Mouse (Mus musculus) cerebellum, postnatal 10 days (tissue): ENCODE measurements around the gene Ranbp3.
A peak's percentile ranks its signal among the peaks of the same experiment; 100 is the strongest.

Source experiments
- DNase-seq, 2 experiments: peaks; one replicate each; pipeline ENCODE4 v3.0.0; 2021; ENCODE audit warnings: mixed read lengths in 2 of 2

Gene Ranbp3

GRCm38 (mm10) chr17:56681791-56682190, 8.7 kb downstream of the Ranbp3 start:
- DNase-seq = no peak

GRCm38 (mm10) chr17:56682880-56683279, 9.8 kb downstream of the Ranbp3 start:
- DNase-seq = no peak

GRCm38 (mm10) chr17:56683546-56684140, 10.5 kb downstream of the Ranbp3 start:
- DNase-seq = no peak

DNA sequence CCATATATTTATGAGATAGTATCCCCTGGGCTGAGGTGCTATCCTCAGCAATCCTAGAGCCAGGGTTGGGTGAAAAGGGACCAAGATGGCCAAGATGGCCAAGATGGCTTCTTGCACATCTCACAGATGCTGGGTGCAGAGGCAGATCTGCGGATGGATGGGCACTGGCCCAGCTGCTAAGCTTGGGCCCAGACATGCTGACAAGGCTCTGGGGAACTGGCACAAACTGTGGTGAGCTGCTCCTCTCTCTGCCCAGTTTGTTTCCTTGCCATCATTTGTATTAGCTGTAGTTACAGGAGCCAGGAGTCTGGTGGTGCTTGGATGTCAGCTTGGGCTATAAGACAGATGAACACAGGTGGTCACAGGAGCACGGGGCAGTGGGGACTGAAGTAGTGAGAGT, 11.6 kb downstream of the Ranbp3 start:
- DNase-seq = peak in 1 of 2 experiments; percentile 48

DNA sequence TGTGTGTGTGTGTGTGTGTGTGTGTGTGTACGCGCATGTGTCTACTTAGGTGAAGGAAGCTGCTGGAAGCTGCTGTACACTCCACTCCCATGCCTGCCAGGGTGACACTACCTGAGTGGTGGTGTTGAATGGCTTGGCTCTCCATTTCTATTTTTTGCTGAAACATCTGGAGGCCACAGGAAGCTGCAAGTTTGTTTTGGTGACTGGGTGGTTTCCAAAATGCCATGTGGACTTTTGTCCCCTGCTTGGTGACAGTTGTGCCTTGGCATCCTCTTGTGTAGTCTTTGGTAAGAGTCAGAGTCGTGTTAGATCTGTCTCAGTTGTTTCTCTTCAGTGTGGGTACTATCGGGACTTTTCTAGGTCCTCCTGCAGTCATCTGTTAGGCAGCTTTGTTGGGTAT, 13.7 kb downstream of the Ranbp3 start:
- DNase-seq = no peak

DNA sequence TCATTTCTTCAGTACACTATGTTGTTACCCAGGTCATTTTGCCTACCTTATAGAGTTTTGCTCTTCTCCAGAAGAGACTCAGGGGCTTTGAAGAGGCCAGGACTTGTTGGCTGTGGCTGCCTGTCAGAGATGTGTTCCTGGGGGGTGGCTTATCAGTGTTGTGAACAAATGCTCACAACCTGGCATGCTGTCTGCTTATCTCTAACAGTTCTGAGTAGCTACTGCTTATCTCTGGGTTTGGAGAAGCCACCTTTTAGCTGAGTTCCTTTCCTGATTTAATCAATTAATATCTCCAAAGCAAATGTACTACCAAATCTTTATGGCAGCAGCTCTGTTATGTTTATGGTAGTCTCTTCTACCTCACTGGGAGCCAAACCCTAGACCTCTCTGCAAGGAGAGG, 15.0 kb downstream of the Ranbp3 start:
- DNase-seq = no peak

DNA sequence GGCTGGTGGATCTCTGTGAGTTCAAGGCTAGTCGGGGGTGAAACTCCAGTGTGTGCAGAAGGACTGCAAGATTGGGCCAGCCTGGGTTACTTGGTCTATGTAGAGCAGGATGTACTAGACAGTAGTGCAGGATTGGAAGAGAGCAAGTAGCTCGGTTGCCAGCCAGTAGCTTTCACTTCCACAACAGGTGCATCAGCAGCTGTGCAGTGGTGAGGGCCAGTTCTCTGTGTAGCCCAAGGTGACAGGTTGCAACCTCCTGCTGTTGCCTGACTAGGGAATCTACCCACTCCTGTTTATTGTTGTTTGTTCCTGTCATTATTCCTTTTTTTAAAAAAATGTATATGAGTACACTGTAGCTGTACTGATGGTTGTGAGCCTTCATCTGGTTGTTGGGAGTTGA, 15.6 kb downstream of the Ranbp3 start:
- no peak for DNase-seq

DNA sequence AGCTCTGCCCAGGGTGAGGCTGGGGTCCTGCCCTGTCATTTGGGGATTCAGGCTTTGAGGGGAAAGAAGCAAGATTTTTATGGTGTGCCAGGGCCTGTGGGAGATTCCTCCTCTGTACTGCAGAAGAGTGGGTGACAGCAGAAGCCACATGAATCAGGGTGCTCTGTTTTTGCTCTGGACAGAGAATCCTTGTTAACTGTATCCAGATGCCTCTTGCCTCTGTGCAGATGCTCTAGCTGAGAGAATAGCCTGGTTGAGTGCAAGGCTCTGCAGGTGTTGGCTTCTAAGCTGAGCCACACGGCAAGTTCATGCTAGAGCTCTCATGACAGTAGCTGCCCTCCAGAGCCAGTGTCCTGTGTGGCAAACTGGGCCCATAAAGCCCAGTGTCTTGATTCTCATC, 20.3 kb downstream of the Ranbp3 start:
- no peak for DNase-seq

DNA sequence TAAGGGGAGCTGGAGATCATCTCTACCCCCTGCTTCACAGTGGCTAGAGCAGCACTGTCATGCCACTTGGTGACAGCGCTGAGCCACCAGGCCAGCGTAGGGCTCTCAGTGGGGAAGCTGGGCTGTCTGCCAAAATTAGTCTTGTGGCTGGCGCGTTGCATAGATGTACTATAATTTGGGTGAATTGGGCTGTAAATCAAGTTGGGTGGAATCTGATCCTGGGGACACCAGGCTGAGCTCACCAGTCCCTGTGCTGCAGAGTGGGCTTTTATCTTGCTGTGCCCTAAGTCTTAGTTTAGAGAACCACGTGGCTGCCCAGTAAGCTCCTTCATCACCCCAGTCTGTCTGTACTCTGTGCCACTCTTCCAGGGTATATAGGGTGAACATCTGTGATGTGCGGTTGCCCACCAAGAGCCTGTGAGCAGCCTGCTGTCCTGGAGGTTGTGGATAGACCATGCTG, 20.8 kb downstream of the Ranbp3 start:
- peak; percentile 87 to 90 for DNase-seq

GRCm38 (mm10) chr17:56700451-56700850, 27.4 kb downstream of the Ranbp3 start:
- DNase-seq = no peak

DNA sequence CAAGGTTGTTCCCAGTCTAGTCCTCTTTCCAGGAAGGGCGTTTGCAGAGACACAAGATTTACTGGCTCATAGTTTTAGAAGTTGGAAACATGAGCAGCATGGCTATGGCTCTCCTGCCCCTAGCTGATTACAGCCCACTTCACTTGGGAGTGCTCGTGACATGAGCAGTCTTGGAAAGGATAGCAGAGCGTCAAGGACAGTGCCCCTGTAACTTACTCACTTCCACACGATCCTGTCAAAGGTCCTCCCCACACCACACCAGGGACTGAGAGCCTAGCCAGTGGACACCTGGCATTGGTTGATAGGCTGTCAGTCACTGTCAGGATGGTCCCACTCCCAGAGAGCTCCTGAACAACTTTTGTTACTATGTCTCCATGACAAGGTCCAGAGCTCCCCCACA, 29.9 kb downstream of the Ranbp3 start:
- DNase-seq = no peak

DNA sequence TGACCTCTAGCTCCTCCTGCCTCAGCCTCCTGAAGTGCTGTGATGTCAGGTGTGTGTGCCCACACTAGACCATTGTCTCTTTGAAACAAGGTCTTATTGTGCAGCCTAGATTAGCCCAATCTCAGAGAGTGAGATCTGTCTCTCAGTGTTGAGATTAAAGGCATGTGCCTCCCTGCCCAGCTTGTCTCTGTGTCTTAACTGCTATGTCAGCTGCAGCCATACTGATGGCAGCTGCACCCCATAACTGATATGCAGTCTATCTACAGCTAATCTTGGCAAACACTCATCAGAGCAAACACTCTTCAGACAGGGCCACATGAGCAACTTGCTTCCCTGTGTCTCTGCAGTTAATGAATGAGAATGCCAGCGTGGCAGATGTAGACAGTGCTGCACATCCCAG, 33.4 kb downstream of the Ranbp3 start:
- DNase-seq = no peak

GRCm38 (mm10) chr17:56708692-56709091, 35.6 kb downstream of the Ranbp3 start:
- DNase-seq = peak in 1 of 2 experiments; percentile 46

GRCm38 (mm10) chr17:56709708-56710107, 36.6 kb downstream of the Ranbp3 start:
- no peak for DNase-seq

GRCm38 (mm10) chr17:56715360-56715759, 42.3 kb downstream of the Ranbp3 start:
- DNase-seq = peak in 1 of 2 experiments; percentile 37

- peak; percentile 41 for DNase-seq
Measured at GRCm38 (mm10) chr17:56715914-56716654, 43.0 kb downstream of the Ranbp3 start.

- DNase-seq = peak; percentile 97 to 98
Measured at GRCm38 (mm10) chr17:56716655-56717362, 43.7 kb downstream of the Ranbp3 start.

DNA sequence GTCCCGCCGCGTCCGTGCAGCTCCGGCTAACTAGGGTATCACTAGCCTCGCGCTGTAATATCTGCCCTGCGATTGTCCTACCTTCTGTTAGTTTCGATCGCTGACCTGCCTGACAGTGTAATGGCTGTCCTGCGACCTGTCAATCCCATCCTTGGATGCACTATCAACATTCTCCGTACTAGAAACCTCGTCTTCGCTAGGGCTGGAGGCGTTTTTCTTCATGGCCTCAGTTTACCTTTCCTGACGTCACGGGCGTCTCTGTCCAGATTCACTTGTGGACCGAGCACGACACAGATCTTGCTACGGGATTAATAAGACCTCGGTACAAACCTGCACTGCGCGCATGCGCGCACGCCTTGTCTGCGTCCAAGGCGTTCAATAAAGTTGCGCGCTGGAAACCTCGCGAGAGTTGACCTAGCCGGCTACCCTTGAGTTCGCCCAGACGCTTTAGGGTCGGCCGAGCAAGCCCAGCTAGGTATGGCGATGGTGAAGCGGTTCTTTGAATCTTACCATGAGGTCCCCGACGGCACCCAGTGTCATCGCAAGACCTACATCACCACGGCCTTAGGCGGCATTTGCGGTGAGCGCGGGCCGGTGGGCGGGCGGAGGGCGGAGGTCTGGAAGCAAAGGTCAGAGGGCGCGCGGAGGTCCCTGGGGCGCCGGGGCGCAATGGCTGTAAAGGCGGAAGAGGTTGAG, 44.4 kb downstream of the Ranbp3 start, which contains the start of the genes Ndufa11 and Vmac:
TSS of gene Ndufa11 (plus strand) at position 405 of the 696 bp plus-strand sequence.
TSS of gene Vmac (minus strand) at position 660 of the 696 bp plus-strand sequence.
- DNase-seq = peak; percentile 98 to 99

DNA sequence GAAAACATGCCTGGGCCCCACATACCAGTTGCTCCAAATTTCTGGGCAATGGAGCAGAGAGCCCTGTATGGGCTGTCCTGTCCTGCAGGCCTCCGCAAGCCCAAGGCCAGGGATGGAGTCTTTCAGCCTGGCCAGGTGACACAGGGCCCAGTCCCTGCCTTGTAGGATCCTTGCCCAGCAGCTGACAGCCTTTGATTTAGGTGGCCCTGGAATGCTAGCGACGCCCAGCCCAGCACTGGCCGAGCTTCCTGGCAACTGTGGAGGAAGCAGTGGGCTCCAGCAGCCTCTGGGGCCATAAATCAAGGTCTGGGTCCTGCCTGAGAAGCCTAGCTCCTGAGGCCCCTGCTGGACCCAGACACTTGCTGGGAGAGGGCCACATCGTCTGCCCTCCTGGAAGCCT, 49.3 kb downstream of the Ranbp3 start:
- DNase-seq = no peak

GRCm38 (mm10) chr17:56723419-56724161, 50.5 kb downstream of the Ranbp3 start:
- no peak for DNase-seq

DNA sequence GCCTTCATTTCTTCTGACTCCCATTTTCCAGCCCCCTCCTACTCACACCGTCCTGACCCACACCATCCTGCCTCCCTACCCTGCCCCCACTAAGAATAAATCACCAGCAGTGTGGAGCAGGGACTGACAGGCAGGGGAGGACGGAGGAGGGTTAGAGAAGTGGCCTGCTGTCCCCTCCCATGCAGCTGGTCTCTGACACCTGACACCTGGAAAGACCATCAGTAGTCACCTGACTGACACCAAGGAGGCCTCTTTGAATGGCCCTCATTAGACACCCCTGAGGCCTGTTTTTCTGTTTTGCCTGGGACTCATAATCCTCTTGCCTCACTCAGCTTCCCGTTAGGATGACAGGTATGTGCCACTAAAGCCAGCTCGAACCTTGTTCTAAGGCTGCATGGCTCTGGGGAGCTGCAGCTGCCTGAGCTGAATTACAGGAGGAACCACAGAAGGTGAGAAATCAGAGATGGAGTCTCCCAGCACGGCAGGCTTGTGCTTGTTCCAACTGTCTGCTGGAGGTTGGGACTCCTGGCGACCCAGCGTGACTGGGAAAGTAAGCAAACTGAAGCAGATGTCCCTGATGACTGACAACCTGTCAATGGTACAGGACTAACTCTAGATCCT, 54.0 kb downstream of the Ranbp3 start:
- no peak for DNase-seq

GRCm38 (mm10) chr17:56727659-56728058, 54.6 kb downstream of the Ranbp3 start:
- peak in 1 of 2 experiments; percentile 40 for DNase-seq
